Mouse (Mus musculus) CH12.LX (cell line): Measurements from ENCODE around the gene Rap1gds1. TPM values are rescaled to one million over a fixed set of nuclear protein-coding genes. Genes with fewer than 3 reads are reported as not detected.

Experiments used
- DNase-seq: peaks from one replicate; pipeline ENCODE4 v3.0.0-alpha.2; 2013; ENCODE audit errors: extremely low read depth
- H3K27ac ChIP-seq: 2 replicates; pipeline ENCODE4 v1.5.1; 2012; ENCODE audit warnings: low read depth, mild to moderate bottlenecking, control low read depth, moderate library complexity; ENCODE audit not compliant: insufficient read depth
- H3K27me3 ChIP-seq: replicated peaks from 2 replicates; pipeline ENCODE3; 2012; ENCODE audit warnings: inconsistent platforms
- H3K36me3 ChIP-seq, 2 experiments: replicated peaks in 1 of 2; 2 replicates each; pipeline versions ENCODE3 to v1.6.1; 2012; ENCODE audit warnings: inconsistent platforms in 1 of 2, low read length in 1 of 2, mild to moderate bottlenecking in 1 of 2, mixed read lengths in 1 of 2, moderate library complexity in 1 of 2; ENCODE audit not compliant: control insufficient read depth in 1 of 2, insufficient read depth in 1 of 2
- H3K4me1 ChIP-seq, 2 experiments: 2 replicates each; pipeline ENCODE4 v1.6.1; 2012; ENCODE audit warnings: inconsistent platforms in 1 of 2, moderate library complexity in 1 of 2; ENCODE audit not compliant: insufficient read depth in 2 of 2, control insufficient read depth in 1 of 2
- H3K4me2 ChIP-seq: 2 replicates; pipeline ENCODE4 v1.6.1; 2012; ENCODE audit warnings: low read depth, mild to moderate bottlenecking, control low read depth; ENCODE audit not compliant: poor library complexity, insufficient read depth, severe bottlenecking
- H3K4me3 ChIP-seq, 3 experiments: fragments of 150-350 bp in 1 of 3; sonication (generic) in 1 of 3; replicated peaks in 1 of 3; 2 replicates each; pipeline versions ENCODE3 to v1.5.1; 2011 to 2012; ENCODE audit warnings: low read depth in 2 of 3, low read length in 2 of 3, mild to moderate bottlenecking in 2 of 3, moderate library complexity in 2 of 3, control low read depth in 1 of 3, improper control_type of control experiment in 1 of 3, inconsistent platforms in 1 of 3, mixed read lengths in 1 of 3; ENCODE audit not compliant: poor library complexity in 1 of 3
- H3K79me2 ChIP-seq: replicated peaks from 2 replicates; pipeline ENCODE4 v1.6.1; 2012; ENCODE audit warnings: mild to moderate bottlenecking, moderate library complexity; ENCODE audit not compliant: control insufficient read depth, poor library complexity, insufficient read depth, severe bottlenecking; ENCODE audit errors: extremely low read depth
- H3K9ac ChIP-seq: 2 replicates; pipeline ENCODE4 v1.6.1; 2012; ENCODE audit warnings: low read depth, mild to moderate bottlenecking, control low read depth, moderate library complexity; ENCODE audit not compliant: insufficient read depth
- H3K9me3 ChIP-seq: replicated peaks from 2 replicates; pipeline ENCODE3; 2012; ENCODE audit warnings: low read length, inconsistent platforms, mixed read lengths
- BHLHE40 ChIP-seq: IDR thresholded peaks from 2 replicates; pipeline ENCODE4 v1.6.1; 2011; ENCODE audit warnings: mild to moderate bottlenecking, low read depth, low read length, improper control_type of control experiment
- CTCF ChIP-seq, 2 experiments: IDR thresholded peaks in 1 of 2; conservative IDR thresholded peaks in 1 of 2; 2 replicates each; pipeline ENCODE4 v1.5.1; 2011 to 2012; ENCODE audit warnings: low read depth in 2 of 2, low read length in 2 of 2, improper control_type of control experiment in 1 of 2, inconsistent platforms in 1 of 2, mild to moderate bottlenecking in 1 of 2, moderate library complexity in 1 of 2
- E2F4 ChIP-seq: IDR thresholded peaks from 2 replicates; pipeline ENCODE4 v1.6.1; 2011; ENCODE audit warnings: low read depth, low read length, improper control_type of control experiment; ENCODE audit not compliant: insufficient replicate concordance
- ELF1 ChIP-seq: IDR thresholded peaks from 2 replicates; pipeline ENCODE4 v1.6.1; 2014; ENCODE audit warnings: low read depth, mild to moderate bottlenecking, inconsistent platforms, low read length, improper control_type of control experiment
- EP300 ChIP-seq: IDR thresholded peaks from 2 replicates; pipeline ENCODE4 v1.6.1; 2011; ENCODE audit warnings: low read length, improper control_type of control experiment
- ETS1 ChIP-seq: conservative IDR thresholded peaks from 2 replicates; pipeline ENCODE4 v1.6.1; 2012; ENCODE audit warnings: low read depth, mild to moderate bottlenecking, inconsistent platforms, low read length, improper control_type of control experiment, moderate library complexity
- IRF4 ChIP-seq: IDR thresholded peaks from 2 replicates; pipeline ENCODE4 v1.6.1; 2014; ENCODE audit warnings: low read depth, mild to moderate bottlenecking, inconsistent platforms, low read length, improper control_type of control experiment
- JUN ChIP-seq: IDR thresholded peaks from 2 replicates; pipeline ENCODE4 v1.6.1; 2011; ENCODE audit warnings: low read depth, mild to moderate bottlenecking, low read length, improper control_type of control experiment, moderate library complexity; ENCODE audit not compliant: insufficient read depth
- KAT2A ChIP-seq: IDR thresholded peaks from 2 replicates; pipeline ENCODE4 v1.6.1; 2012; ENCODE audit warnings: low read length, improper control_type of control experiment, inconsistent platforms; ENCODE audit not compliant: insufficient replicate concordance
- MAX ChIP-seq: IDR thresholded peaks from 2 replicates; pipeline ENCODE4 v1.6.1; 2011; ENCODE audit warnings: low read length, improper control_type of control experiment
- MAZ ChIP-seq: IDR thresholded peaks from 2 replicates; pipeline ENCODE4 v1.6.1; 2012; ENCODE audit warnings: low read depth, mild to moderate bottlenecking, inconsistent platforms, low read length, improper control_type of control experiment, moderate library complexity
- MEF2A ChIP-seq: IDR thresholded peaks from 2 replicates; pipeline ENCODE4 v1.6.1; 2014; ENCODE audit warnings: low read depth, mild to moderate bottlenecking, inconsistent platforms, low read length, improper control_type of control experiment, borderline replicate concordance
- MXI1 ChIP-seq: IDR thresholded peaks from 2 replicates; pipeline ENCODE4 v1.6.1; 2011; ENCODE audit warnings: mild to moderate bottlenecking, low read depth, low read length, improper control_type of control experiment
- POLR2A ChIP-seq: IDR thresholded peaks from 2 replicates; pipeline ENCODE4 v1.6.1; 2011; ENCODE audit warnings: low read depth, mild to moderate bottlenecking, improper control_type of control experiment, low read length
- POLR2AphosphoS2 ChIP-seq: IDR thresholded peaks from 2 replicates; pipeline ENCODE4 v1.6.1; 2011; ENCODE audit warnings: low read depth, low read length, improper control_type of control experiment
- RAD21 ChIP-seq: IDR thresholded peaks from 2 replicates; pipeline ENCODE4 v1.6.1; 2011; ENCODE audit warnings: low read depth, mild to moderate bottlenecking, low read length, improper control_type of control experiment, moderate library complexity
- RCOR1 ChIP-seq: conservative IDR thresholded peaks from 2 replicates; pipeline ENCODE4 v1.6.1; 2012; ENCODE audit warnings: low read depth, mild to moderate bottlenecking, inconsistent platforms, low read length, improper control_type of control experiment
- SIN3A ChIP-seq: IDR thresholded peaks from 2 replicates; pipeline ENCODE4 v1.6.1; 2012; ENCODE audit warnings: low read length, improper control_type of control experiment, inconsistent platforms
- SMC3 ChIP-seq: IDR thresholded peaks from 2 replicates; pipeline ENCODE4 v1.6.1; 2011; ENCODE audit warnings: low read depth, low read length, improper control_type of control experiment
- TBP ChIP-seq: conservative IDR thresholded peaks from 2 replicates; pipeline ENCODE4 v1.6.1; 2011; ENCODE audit warnings: low read depth, low read length, improper control_type of control experiment
- UBTF ChIP-seq: IDR thresholded peaks from 2 replicates; pipeline ENCODE4 v1.6.1; 2012; ENCODE audit warnings: low read depth, mild to moderate bottlenecking, inconsistent platforms, low read length, improper control_type of control experiment, moderate library complexity
- ZMIZ1 ChIP-seq: IDR thresholded peaks from 2 replicates; pipeline ENCODE4 v1.6.1; 2012; ENCODE audit warnings: low read depth, mild to moderate bottlenecking, inconsistent platforms, low read length, improper control_type of control experiment
- ZNF384 ChIP-seq: IDR thresholded peaks from 2 replicates; pipeline ENCODE4 v1.6.1; 2012; ENCODE audit warnings: low read depth, low read length, improper control_type of control experiment, inconsistent platforms
- dilution Hi-C: fragments of 300-500 bp; cut with MboI; formaldehyde crosslinking; loops from 2 replicates; pipeline ENCODE4 v1.14.3; 2020; ENCODE audit warnings: low sequenced_read_pairs; ENCODE audit not compliant: extremely low pct_unique_long_range_greater_than_20kb, extremely low pct_ligation_motif_present
- in situ Hi-C: fragments of 300-500 bp; cut with MboI; formaldehyde crosslinking; loops from 3 replicates; pipeline ENCODE4 v1.14.3; 2019; ENCODE audit warnings: low sequenced_read_pairs, low pct_ligation_motif_present, low pct_unique_long_range_greater_than_20kb, mixed read lengths
- polyA plus RNA-seq: library from polyadenylated mRNA; unstranded; fragments of >175 nt; gene quantifications from 2 replicates; pipeline ENCODE4 v1.2.1, GENCODE M21; 2012; ENCODE audit warnings: low read depth; ENCODE audit not compliant: insufficient read length
- total RNA-seq, 2 experiments: library from RNA; depleted of rRNA; stranded (reverse); fragments of 300-350 nt in 1 of 2; fragments of >200 nt in 1 of 2; gene quantifications; 2 replicates each; pipeline ENCODE4 v1.2.3; 2012 to 2014

Gene Rap1gds1
- total and polyA plus RNA-seq, 3 experiments: 24.4 to 36.7 (median 26.3) TPM

- Histone ChIP-seq H3K4me2 (no peak overlapping the region), H3K36me3 (peaks cover 0 to 29% of the 10 kb centered on the region in 2 experiments), H3K4me3 (no peak overlapping the region), H3K27ac (no peak overlapping the region), H3K27me3 (no peaks in the 10 kb centered on the region), H3K9ac (no peak overlapping the region), H3K79me2 (no peaks in the 10 kb centered on the region), H3K4me1 (no peaks in the 10 kb centered on the region), H3K9me3 (no peaks in the 10 kb centered on the region)
- TF ChIP-seq TBP (no peak), IRF4 (no peak), SIN3A (no peak), RAD21 (no peak), SMC3 (no peak), JUN (no peak), EP300 (no peak), E2F4 (no peak), MAZ (no peak), POLR2A (no peak), MAX (no peak), KAT2A (no peak), POLR2AphosphoS2 (no peak), RCOR1 (no peak), ZMIZ1 (no peak), CTCF (conservative IDR thresholded peaks at IDR 0.05 in 1 of 2, IDR thresholded peaks at IDR 0.05 in 1 of 2; ENCODE audit: low read depth in 2 of 2, low read length in 2 of 2) (no peak)
- DNase-seq: no peak
- in situ Hi-C loops: no loop called here
- dilution Hi-C loops: no loop called here
Observed at GRCm38 (mm10) chr3:138926161-138926560, 148.8 kb downstream of the Rap1gds1 start.

GRCm38 (mm10) chr3:138918241-138918640 is 156.8 kb downstream of the Rap1gds1 start:
- in situ Hi-C loops (loop anchor here (25.0 kb wide), 1 partner anchor 306 kb away; no protein-coding TSS in a partner anchor), dilution Hi-C loops (no loop called here)
- Histone ChIP-seq H3K4me2 (no peak overlapping the region), H3K4me3 (no peak overlapping the region), H3K36me3 (no peaks in the 10 kb centered on the region), H3K4me1 (no peaks in the 10 kb centered on the region), H3K27me3 (no peaks in the 10 kb centered on the region), H3K79me2 (no peaks in the 10 kb centered on the region), H3K9me3 (no peaks in the 10 kb centered on the region), H3K9ac (no peak overlapping the region), H3K27ac (no peak overlapping the region)
- no peak for DNase-seq
- TF ChIP-seq MXI1 (no peak), ELF1 (no peak), BHLHE40 (no peak), RAD21 (no peak), MAX (no peak), ZNF384 (no peak), IRF4 (no peak), KAT2A (no peak), ETS1 (no peak), MEF2A (no peak), UBTF (no peak), SMC3 (no peak), TBP (no peak)
